Mouse (Mus musculus) midbrain, embryonic 11.5 days (tissue): ENCODE results near the gene Ilf2. TPM values are rescaled to one million over a fixed set of nuclear protein-coding genes. Genes with fewer than 3 reads are reported as not detected.

Experiments
- ATAC-seq: fragments of 200-750 bp; cut with Nextera tagmentation; 2 replicates; pipeline ENCODE4 v1.8.0; 2017; ENCODE audit warnings: moderate TSS enrichment, moderate library complexity; ENCODE audit not compliant: low FRiP score
- DNase-seq: peaks from one replicate; pipeline ENCODE4 v3.0.0; 2015; ENCODE audit warnings: low spot score; ENCODE audit errors: missing footprints
- H3K27ac ChIP-seq: fragments of 300-500 bp; sonication (generic); 2 replicates; pipeline ENCODE4 v1.5.1; 2014; ENCODE audit warnings: low read depth, low read length
- H3K27me3 ChIP-seq: fragments of 300-500 bp; sonication (generic); 2 replicates; pipeline ENCODE4 v1.6.1; 2014; ENCODE audit warnings: mild to moderate bottlenecking, low read length, moderate library complexity, mixed read lengths; ENCODE audit not compliant: control insufficient read depth, insufficient read depth
- H3K36me3 ChIP-seq: fragments of 300-500 bp; sonication (generic); 2 replicates; pipeline ENCODE4 v1.6.1; 2014; ENCODE audit warnings: mild to moderate bottlenecking, low read length, moderate library complexity, mixed read lengths; ENCODE audit not compliant: control insufficient read depth, insufficient read depth
- H3K4me1 ChIP-seq: fragments of 300-500 bp; sonication (generic); 2 replicates; pipeline ENCODE4 v1.6.1; 2014; ENCODE audit warnings: low read length; ENCODE audit not compliant: control insufficient read depth, insufficient read depth
- H3K4me2 ChIP-seq: fragments of 300-500 bp; sonication (generic); 2 replicates; pipeline ENCODE4 v1.6.1; 2014; ENCODE audit warnings: mild to moderate bottlenecking, moderate library complexity
- H3K4me3 ChIP-seq: fragments of 300-500 bp; sonication (generic); 2 replicates; pipeline ENCODE4 v1.5.1; 2014; ENCODE audit warnings: low read depth, low read length
- H3K9ac ChIP-seq: fragments of 300-500 bp; sonication (generic); 2 replicates; pipeline ENCODE4 v1.6.1; 2014; ENCODE audit warnings: low read length
- H3K9me3 ChIP-seq: fragments of 300-500 bp; sonication (generic); 2 replicates; pipeline ENCODE4 v1.6.1; 2016; ENCODE audit warnings: low read length; ENCODE audit not compliant: control insufficient read depth
- WGBS: fragments of 180-500 bp; shearing (Covaris S2); extraction: QIAGEN DNeasy Blood & Tissue Kit; methylation state at CpG from one replicate; pipeline ENCODE4 v1.1.7; 2014; 5-methylcytosine and 5-hydroxymethylcytosine counted together
- polyA plus RNA-seq: library from polyadenylated mRNA; unstranded; fragments of >200 nt; fragmentation: Nextera tagmentation; extraction: Ambion mirVana; gene quantifications from 2 replicates; pipeline ENCODE4 v1.2.1, GENCODE M21; 2014

Ilf2 gene
- 338 and 369 TPM in 2 replicates for polyA plus RNA-seq

GRCm38 (mm10) chr3:90475831-90476611 is at the start of gene Ilf2:
TSS of gene Ilf2 (plus strand) at chr3:90476126.
- ATAC-seq (peak; percentile 100), DNase-seq (peak; percentile 100)
- peaks cover 7% of the 10 kb centered on the region for H3K4me1 ChIP-seq
- peak within 1 kb of the TSS; percentile 69 for H3K4me2 ChIP-seq
- WGBS = under 1% methylated on average over 45 of the region's 45 CpGs
- peak within 1 kb of the TSS; percentile 85 for H3K27ac ChIP-seq
- no peaks in the 10 kb centered on the region for H3K27me3 ChIP-seq
- no peaks in the 10 kb centered on the region for H3K9me3 ChIP-seq
- peak within 1 kb of the TSS; percentile 73 for H3K4me3 ChIP-seq
- H3K36me3 ChIP-seq = peaks cover 16% of the 10 kb centered on the region
- H3K9ac ChIP-seq = peak within 1 kb of the TSS; percentile 90

DNA sequence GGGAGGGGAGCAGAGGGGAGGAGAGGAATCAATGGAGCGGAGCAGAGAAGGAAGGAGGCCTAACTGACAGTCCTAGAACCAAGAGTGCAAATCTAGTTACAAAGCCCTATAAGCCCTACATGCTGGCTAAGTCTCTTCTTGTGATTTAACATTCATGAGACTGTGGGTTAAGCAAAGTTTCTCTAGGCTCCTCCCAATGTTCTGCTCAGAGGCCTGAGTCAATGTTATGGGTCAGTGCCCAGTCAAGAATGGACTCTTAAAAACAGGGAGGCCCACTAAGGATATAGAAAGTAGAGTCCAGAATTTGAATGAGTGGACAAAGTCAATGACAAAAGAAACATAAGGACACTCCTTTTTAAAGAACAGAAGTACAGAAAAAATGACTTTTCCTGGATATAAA is 48.4 kb upstream of the Ilf2 start:
- peaks cover 16% of the 10 kb centered on the region for H3K4me1 ChIP-seq
- peak; percentile 76 for DNase-seq
- H3K27me3 ChIP-seq = no peaks in the 10 kb centered on the region
- H3K9me3 ChIP-seq = no peaks in the 10 kb centered on the region
- peaks cover 3% of the 10 kb centered on the region; the same call in 1 of the 2 replicates for H3K36me3 ChIP-seq
- no peak overlapping the region for H3K9ac ChIP-seq
- H3K4me2 ChIP-seq = no peak overlapping the region
- no peak overlapping the region for H3K27ac ChIP-seq
- 67% methylated on average over 1 of the region's 1 CpGs for WGBS
- no peak for ATAC-seq
- H3K4me3 ChIP-seq = no peak overlapping the region

DNA sequence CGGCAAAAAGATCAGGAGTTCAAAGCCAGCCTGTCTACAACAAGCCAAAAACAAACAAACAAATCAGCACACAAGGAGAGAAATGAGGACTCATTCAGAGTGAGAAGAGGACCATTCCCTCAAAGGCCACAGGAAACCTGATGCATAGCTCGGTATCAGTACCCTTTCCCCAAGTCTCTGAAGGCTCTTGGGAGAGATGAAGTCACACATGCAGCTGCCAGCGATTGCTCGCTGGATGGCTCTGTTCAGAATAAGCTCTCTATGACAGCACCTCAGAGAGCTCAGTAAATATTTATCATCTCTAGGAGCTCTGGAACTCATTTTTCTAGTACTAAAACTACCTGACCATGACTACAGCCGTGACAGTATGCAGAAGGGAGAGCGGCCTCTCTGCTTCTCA is 47.7 kb upstream of the Ilf2 start:
- ATAC-seq (no peak), DNase-seq (peak; percentile 78)
- H3K36me3 ChIP-seq = peaks cover 3% of the 10 kb centered on the region; the same call in 1 of the 2 replicates
- H3K27me3 ChIP-seq = no peaks in the 10 kb centered on the region
- no peak overlapping the region for H3K9ac ChIP-seq
- no peak overlapping the region for H3K4me3 ChIP-seq
- H3K4me1 ChIP-seq = peaks cover 16% of the 10 kb centered on the region
- H3K9me3 ChIP-seq = no peaks in the 10 kb centered on the region
- H3K4me2 ChIP-seq = no peak overlapping the region
- WGBS = 87% methylated on average over 6 of the region's 6 CpGs
- H3K27ac ChIP-seq = no peak overlapping the region

DNA sequence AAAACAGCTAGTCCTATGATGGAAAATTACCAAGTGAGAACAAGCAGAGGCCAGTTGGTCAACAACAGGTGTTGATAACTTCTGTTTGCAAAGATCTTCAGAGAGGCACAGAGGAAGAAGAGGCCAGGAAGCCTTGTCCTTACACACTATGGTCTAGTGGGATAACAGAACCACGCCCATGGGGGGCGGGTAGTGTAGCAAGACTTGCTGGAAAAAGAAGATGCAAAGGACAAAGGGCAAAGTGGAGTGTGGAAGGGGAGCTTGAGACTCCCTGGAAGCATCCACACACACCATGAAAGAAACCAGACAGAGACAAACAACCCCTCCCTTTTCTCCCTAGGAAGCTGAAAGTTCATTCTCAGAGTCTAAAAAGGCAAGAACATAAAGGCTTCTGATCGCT is 46.4 kb upstream of the Ilf2 start:
- ATAC-seq (no peak), DNase-seq (peak; percentile 51)
- no peak overlapping the region for H3K27ac ChIP-seq
- H3K27me3 ChIP-seq = no peaks in the 10 kb centered on the region
- H3K4me3 ChIP-seq = no peak overlapping the region
- H3K9me3 ChIP-seq = no peaks in the 10 kb centered on the region
- no peaks in the 10 kb centered on the region for H3K36me3 ChIP-seq
- H3K9ac ChIP-seq = no peak overlapping the region
- no peak overlapping the region for H3K4me2 ChIP-seq
- 87% methylated on average over 3 of the region's 3 CpGs for WGBS
- peaks cover 19% of the 10 kb centered on the region for H3K4me1 ChIP-seq

DNA sequence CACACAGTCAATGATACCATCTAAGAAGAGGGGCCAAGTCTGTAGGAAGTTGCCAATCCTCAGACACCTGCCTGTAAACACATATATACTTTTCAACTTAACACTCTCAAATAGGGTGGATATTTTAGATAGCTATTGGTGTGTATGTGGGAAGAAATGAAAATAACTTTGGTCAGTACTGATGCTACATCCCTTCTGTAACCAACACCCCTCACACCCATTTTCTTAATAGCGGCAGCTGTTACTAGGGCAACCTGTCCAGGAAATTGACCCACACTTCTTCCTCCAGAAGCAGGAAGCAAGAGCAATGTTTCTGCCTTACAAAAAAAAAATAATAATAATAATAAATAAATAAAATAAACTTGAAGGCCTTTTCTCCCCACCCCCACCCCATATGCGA is 43.6 kb upstream of the Ilf2 start:
- no peaks in the 10 kb centered on the region for H3K27me3 ChIP-seq
- H3K4me3 ChIP-seq = peak overlapping the region; percentile 79
- H3K4me2 ChIP-seq = peak overlapping the region; percentile 97
- H3K27ac ChIP-seq = no peak overlapping the region
- WGBS = 21% methylated on average over 2 of the region's 2 CpGs
- H3K9me3 ChIP-seq = no peaks in the 10 kb centered on the region
- DNase-seq = peak; percentile 45
- peak overlapping the region; percentile 96 for H3K9ac ChIP-seq
- H3K4me1 ChIP-seq = peaks cover 19% of the 10 kb centered on the region
- H3K36me3 ChIP-seq = no peaks in the 10 kb centered on the region
- ATAC-seq = no peak

DNA sequence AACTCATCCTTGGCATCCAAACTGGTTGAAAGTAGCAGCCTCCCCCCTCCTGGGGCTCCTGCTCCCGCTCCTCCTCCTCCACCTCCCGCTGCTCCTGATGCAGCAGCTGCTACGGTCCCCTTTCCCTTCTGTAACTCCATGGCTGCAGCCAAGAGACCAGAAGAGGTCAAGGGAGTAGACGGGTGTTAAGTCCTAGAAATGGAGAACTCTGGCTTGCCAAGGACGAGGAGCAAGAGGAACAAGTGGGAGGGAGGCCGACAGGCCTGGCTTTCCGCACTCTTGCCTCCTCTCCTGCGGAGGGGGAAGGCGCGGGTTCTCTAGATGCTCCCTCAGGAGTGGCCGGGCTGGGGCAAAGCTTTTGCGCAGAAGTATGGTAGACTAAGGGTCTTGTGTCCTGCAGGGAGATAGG is 43.1 kb upstream of the Ilf2 start:
- H3K9ac ChIP-seq = peak overlapping the region; percentile 96
- H3K4me3 ChIP-seq = peak overlapping the region; percentile 79
- no peaks in the 10 kb centered on the region for H3K9me3 ChIP-seq
- peak overlapping the region; percentile 97 for H3K4me2 ChIP-seq
- peak; percentile 41 for ATAC-seq
- no peaks in the 10 kb centered on the region for H3K27me3 ChIP-seq
- peak overlapping the region; percentile 94 for H3K27ac ChIP-seq
- H3K4me1 ChIP-seq = peaks cover 18% of the 10 kb centered on the region
- no peaks in the 10 kb centered on the region for H3K36me3 ChIP-seq
- no peak for DNase-seq
- WGBS = 2% methylated on average over 9 of the region's 12 CpGs

DNA sequence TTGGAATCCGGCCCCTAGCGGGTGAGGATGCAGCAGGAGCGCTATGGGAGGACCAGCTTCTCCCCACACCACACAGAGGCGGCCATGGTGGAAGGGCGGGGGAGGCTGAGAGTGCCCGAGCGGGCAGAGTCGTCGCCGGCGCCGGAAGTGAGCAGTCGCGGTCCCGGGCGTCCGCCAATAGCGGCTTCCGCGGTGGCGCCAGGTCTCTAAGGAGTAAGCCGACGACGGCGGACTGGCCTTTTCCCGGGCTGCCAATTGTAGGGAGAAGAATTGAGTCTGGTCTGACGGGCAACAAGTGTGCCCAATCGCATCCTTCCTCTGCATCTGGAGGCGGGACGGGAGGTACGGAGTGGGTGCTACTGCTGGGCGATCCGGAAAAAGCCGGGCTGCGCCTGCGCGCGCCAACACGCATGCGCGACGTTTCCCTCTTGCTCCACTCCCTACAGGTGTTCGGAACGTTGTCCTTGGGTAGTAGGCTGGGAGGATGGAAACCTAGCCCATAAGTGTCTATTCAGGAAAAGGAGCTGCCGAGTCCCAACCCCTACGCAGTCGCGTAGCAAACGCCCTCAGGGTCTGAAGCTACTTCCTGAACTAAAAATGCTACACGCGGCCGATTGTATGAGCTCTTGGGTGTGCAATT is 42.4 kb upstream of the Ilf2 start, which contains the start of gene Ints3:
Ints3 (minus strand) TSS at position 242 of the 640 bp plus-strand sequence.
- ATAC-seq = peak; percentile 99
- H3K9ac ChIP-seq = peak within 1 kb of the TSS; percentile 96
- peak within 1 kb of the TSS; percentile 94 for H3K27ac ChIP-seq
- no peaks in the 10 kb centered on the region for H3K36me3 ChIP-seq
- H3K9me3 ChIP-seq = no peaks in the 10 kb centered on the region
- under 1% methylated on average over 52 of the region's 52 CpGs for WGBS
- H3K4me1 ChIP-seq = peaks cover 15% of the 10 kb centered on the region
- DNase-seq = peak; percentile 100
- H3K4me2 ChIP-seq = peak within 1 kb of the TSS; percentile 97
- no peaks in the 10 kb centered on the region for H3K27me3 ChIP-seq
- peak within 1 kb of the TSS; percentile 79 for H3K4me3 ChIP-seq

- no peaks in the 10 kb centered on the region for H3K36me3 ChIP-seq
- ATAC-seq (no peak), DNase-seq (no peak)
- H3K9me3 ChIP-seq = no peaks in the 10 kb centered on the region
- H3K27ac ChIP-seq = no peak overlapping the region
- peak overlapping the region; percentile 97 for H3K4me2 ChIP-seq
- peak overlapping the region; percentile 79 for H3K4me3 ChIP-seq
- peak overlapping the region; percentile 67 for H3K9ac ChIP-seq
- H3K27me3 ChIP-seq = no peaks in the 10 kb centered on the region
- 60% methylated on average over 11 of the region's 11 CpGs for WGBS
- H3K4me1 ChIP-seq = peaks cover 15% of the 10 kb centered on the region
Measured at GRCm38 (mm10) chr3:90434073-90434730, 41.7 kb upstream of the Ilf2 start.

DNA sequence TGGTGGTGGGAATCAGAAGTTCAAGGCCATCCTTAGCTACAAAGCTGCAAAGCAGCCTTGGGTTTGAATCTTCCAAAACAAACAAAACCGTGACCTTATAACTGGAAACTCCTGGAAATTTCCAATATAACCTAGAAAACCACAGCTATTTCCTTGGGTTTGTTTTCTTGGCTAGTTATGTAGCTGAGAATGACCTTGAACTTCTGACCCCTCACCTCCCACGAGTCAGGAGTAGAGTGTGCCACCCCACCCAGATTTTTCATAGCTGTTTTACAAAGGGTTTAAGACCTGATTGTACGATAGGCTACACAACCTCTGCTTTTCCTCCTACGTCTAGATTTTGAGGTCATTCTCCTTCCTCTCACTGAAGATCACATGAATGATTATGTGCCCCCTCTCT is 38.8 kb upstream of the Ilf2 start:
- no peaks in the 10 kb centered on the region for H3K27me3 ChIP-seq
- no peaks in the 10 kb centered on the region for H3K36me3 ChIP-seq
- no peak overlapping the region for H3K27ac ChIP-seq
- 78% methylated on average over 4 of the region's 4 CpGs for WGBS
- no peak overlapping the region for H3K9ac ChIP-seq
- no peak for DNase-seq
- H3K4me1 ChIP-seq = peaks cover 6% of the 10 kb centered on the region
- ATAC-seq = no peak
- H3K4me3 ChIP-seq = no peak overlapping the region
- H3K9me3 ChIP-seq = no peaks in the 10 kb centered on the region
- no peak overlapping the region for H3K4me2 ChIP-seq
